Mouse (Mus musculus): ENCODE results near the gene Ypel2. TPM values are rescaled to one million over a fixed set of nuclear protein-coding genes. Genes with fewer than 3 reads are reported as not detected.

Ypel2 gene
- total RNA-seq, 2 experiments from 2014 or later: 23.3 to 23.6 TPM

DNA sequence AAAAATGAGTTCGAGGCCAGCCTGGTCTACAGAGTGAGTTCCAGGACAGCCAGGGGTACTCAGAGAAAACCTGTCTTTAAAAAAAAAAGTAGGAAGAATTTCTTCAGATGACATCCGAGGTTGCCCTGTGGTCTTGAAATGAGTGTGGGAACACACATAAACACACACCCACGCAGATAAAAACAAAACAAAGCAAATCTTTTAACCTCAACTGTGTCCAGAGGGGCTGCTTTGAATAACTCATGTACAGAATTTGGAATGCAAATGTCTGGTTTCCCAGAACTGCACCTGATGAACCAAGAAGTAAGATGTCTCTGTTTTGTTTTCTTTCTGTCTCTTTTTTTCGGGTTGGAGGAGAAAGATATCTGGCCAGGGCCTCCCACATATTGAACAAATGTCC lies 83.3 kb downstream of the Ypel2 start:
- H3K27ac ChIP-seq: no peak overlapping the region
- no peak for DNase-seq (ENCODE audit: low spot score in 2 of 2)

DNA sequence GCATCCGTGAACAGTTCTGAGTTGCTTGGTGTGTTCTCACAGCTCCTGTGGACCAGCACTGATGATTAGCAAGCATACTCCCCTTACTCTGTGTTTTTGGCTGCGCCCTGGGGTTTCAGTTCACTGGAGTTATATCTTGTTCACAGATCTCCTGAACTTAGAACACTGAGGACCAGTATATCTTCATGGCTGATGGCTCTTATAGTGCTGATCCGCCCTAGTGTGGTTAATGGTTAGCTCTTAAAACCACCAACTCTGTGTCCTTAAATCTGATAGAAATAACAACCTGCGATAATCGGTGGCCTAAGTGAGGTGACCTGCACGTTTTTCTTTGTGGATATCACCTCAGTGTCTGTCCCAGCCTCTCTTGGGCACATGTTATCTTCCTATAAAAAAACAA lies 84.5 kb downstream of the Ypel2 start:
- no peak for TF ChIP-seq CTCF (conservative IDR thresholded peaks at IDR 0.05)
- no peak overlapping the region for H3K4me3 ChIP-seq
- DNase-seq (ENCODE audit: low spot score in 2 of 2): no peak
- no peak overlapping the region for H3K27ac ChIP-seq

More for the DNA sequence above, 83.3 kb downstream of the Ypel2 start:
- TF ChIP-seq CTCF (conservative IDR thresholded peaks at IDR 0.05): no peak
- H3K4me3 ChIP-seq: no peak overlapping the region

DNA sequence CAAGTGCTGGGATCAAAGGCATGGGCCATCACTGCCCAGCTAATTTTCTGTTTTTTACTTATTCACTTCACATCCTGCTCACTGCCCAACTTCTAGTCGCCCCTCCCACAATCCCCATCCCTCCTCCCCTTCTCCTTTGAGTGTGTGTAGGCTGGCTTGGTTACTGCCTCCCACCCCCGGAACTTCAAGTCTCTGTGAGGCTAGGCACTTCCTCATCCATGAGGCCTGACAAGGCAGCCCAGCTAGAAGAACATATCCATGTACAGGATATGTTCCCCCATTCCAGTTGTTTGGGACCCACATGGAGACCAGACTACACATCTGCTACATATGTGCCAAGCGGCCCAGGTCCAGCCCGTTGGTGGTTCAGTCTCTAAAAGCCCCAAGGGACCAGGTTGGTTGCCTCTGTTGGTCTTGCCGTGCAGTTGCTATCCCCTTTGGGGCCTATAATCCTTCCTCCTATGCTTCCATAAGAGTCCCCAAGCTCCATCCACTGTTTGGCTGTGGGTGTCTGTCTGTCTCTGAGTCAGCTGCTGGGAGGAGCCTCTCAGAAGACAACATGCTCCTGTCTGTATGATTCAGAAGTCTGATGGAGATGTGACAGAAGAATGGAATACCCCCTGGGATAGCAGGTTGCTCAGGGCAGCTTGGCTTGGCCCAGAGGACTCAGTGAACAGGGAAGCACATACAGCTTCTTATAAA lies 85.5 kb downstream of the Ypel2 start:
- TF ChIP-seq CTCF (conservative IDR thresholded peaks at IDR 0.05): no peak
- Histone ChIP-seq H3K4me3 (no peak overlapping the region), H3K27ac (no peak overlapping the region)
- no peak for DNase-seq (ENCODE audit: low spot score in 2 of 2)

DNA sequence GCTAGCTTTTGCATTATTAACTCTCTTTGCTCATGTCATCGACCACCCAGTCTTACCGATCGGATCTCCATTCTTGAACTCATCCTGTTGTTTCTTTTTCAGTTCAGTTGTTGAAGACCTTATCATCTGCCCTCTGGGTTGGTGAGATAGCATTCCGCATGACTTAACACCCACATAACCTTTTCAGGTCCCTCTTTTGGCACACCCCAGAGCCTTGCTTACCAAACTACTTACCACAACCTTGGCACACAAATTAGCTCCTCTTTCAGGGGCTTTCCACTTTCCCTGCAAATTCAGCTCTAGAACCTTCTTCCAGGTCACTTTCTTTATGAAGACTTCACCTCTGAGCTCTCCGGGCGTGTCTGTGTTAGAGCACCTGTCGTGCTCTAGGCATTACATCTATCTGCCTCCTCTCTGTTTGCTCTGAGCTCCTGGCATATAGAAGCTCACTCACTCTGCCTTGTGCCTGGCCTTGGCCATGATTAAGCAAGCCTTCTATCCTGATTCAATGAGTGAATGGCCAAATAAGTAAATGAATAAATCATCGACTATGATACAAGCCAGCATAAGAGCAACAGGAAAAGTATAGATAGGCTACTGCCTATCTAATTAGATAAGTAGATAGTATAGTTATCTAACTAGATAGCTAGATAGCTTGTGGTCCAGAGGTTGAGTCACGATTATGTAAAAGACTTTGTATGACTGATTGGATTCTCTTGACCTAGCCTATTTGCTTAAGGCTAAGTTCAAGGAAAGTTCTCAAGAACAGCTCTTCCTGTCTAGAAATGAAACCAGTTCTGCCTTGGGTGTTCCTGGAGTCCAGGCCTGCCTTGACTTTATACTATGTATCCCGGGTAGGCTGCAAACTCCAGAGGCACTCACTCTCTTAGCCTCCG lies 86.5 kb downstream of the Ypel2 start:
- H3K4me3 ChIP-seq: no peak overlapping the region
- no peak for TF ChIP-seq CTCF (conservative IDR thresholded peaks at IDR 0.05)
- DNase-seq (ENCODE audit: low spot score in 2 of 2): no peak
- H3K27ac ChIP-seq: no peak overlapping the region

DNA sequence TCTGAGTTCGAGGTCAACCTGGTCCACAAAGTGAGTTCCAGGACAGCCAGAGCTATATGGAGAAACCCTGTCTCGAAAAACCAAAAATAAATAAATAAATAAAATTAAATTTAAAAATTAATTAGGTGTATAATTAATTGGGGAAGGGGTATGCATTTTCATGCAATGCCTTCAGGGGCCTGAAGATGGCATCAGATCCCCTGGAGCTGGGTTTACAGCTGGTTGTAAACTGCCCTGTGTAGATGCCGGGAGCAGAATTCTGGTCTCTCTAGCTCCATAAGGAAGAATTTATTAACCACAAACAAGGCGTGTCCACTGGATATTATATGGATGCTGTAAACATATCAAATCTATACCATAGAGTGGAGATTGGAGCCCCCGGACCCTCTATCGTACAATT lies 87.2 kb downstream of the Ypel2 start:
- no peak for DNase-seq (ENCODE audit: low spot score in 2 of 2)
- peak; percentile 55 for TF ChIP-seq CTCF (conservative IDR thresholded peaks at IDR 0.05)
- H3K4me3 ChIP-seq: no peak overlapping the region
- no peak overlapping the region for H3K27ac ChIP-seq

DNA sequence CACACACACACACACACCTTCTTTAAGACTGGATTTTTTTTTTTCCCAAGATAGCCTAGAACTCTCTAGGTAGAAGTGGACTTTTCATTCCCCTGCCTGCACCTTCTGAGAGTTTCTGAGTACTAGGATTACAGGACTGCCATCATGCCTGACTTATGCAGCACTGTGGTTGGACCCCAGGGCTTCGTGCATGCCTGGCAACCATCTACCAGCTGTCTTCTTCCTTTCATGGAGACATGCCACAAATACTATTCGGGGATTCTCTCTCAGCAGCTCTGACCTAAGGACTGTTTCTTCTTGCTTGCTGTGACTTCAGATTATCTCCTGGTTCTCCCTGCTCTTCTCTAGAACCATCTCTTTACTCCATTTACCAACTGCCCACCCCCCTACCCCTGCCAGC lies 88.2 kb downstream of the Ypel2 start:
- TF ChIP-seq CTCF (conservative IDR thresholded peaks at IDR 0.05): no peak
- Histone ChIP-seq H3K4me3 (no peak overlapping the region), H3K27ac (no peak overlapping the region)
- DNase-seq (ENCODE audit: low spot score in 2 of 2): no peak

DNA sequence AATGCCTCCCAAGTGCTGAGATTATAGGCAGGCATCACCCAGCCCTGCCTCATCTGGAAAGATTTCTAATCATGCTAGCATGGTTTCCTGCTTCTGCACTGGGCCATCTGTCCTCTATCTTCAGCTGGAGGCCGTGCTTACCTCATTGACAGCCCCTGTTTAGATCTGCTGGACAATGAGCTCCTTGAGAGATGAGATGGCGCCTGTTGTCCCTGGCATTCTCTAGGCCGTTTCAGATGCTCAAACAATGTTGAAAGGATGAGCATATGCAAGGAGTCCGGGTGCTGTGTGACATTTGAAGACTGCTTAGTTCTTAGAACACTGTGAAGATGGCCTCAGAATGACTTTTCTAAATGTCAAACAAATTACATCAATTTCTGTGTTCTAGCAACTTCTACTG lies 88.8 kb downstream of the Ypel2 start:
- no peak for TF ChIP-seq CTCF (conservative IDR thresholded peaks at IDR 0.05)
- Histone ChIP-seq H3K4me3 (no peak overlapping the region), H3K27ac (peak overlapping the region; percentile 4; the same call in 1 of the 2 replicates)
- no peak for DNase-seq (ENCODE audit: low spot score in 2 of 2)

DNA sequence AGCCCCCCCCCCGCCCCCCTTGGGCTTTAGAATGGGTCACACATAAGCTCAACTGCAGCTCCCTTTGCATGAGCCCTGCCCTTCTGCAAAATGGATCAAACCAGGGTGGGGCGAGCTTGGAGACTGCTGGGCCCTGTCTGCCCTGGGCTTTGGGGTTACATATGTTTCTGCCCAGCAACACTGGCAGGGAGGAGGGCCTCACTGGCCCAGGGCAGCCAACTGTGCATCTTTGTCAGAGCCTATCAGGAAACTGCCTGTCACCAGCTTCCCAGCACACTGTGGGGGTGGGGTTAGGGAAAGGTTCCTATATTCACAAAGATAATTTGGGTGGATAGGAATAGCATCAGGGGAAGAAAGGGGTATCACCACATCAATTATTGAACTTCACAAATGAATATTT lies 95.1 kb downstream of the Ypel2 start:
- no peak for DNase-seq (ENCODE audit: low spot score in 2 of 2)
- H3K27ac ChIP-seq: no peak overlapping the region
- no peak for TF ChIP-seq CTCF (conservative IDR thresholded peaks at IDR 0.05)
- no peak overlapping the region for H3K4me3 ChIP-seq

DNA sequence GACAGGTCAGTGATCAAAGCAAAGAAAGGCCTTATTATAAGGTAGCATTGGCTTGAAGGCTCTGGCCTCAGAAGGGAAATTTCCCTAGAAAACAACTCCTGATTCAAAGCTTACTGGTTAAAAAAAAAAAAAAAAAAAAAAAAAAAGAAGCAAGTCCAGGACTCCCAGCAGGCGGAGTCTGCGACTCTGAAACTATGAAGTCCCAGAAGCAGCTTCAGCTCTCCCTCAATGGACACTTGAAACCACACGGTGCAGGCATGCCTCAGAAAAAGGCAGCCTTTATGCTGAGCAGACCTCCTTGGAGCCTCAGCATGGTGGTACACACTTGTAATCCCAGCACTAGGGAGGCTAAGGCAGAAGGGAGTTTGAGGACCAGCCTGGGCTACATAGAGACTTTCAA lies 97.9 kb downstream of the Ypel2 start:
- DNase-seq (ENCODE audit: low spot score in 2 of 2): no peak
- H3K27ac ChIP-seq: no peak overlapping the region
- TF ChIP-seq CTCF (conservative IDR thresholded peaks at IDR 0.05): no peak
- H3K4me3 ChIP-seq: no peak overlapping the region

DNA sequence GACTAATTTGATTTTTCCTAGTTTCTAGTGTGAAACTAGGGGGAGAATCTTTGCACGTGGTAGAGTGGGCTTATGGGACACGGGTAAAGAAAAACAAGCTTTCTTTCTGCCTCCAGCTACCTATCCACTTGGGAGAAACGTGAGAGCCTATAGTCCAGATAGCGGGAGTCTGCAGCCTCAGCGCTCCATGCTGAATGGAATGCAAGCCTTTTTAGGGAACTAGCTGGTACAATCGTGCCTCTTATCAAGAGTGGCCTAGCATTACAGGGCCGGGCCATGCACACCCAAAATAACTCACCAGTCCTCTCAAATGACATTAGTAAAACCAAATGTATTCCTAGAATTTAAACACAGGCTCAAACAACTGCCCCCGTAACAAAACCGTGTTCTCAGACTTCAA lies 98.4 kb downstream of the Ypel2 start:
- Histone ChIP-seq H3K4me3 (no peak overlapping the region), H3K27ac (no peak overlapping the region)
- no peak for TF ChIP-seq CTCF (conservative IDR thresholded peaks at IDR 0.05)
- no peak for DNase-seq (ENCODE audit: low spot score in 2 of 2)

DNA sequence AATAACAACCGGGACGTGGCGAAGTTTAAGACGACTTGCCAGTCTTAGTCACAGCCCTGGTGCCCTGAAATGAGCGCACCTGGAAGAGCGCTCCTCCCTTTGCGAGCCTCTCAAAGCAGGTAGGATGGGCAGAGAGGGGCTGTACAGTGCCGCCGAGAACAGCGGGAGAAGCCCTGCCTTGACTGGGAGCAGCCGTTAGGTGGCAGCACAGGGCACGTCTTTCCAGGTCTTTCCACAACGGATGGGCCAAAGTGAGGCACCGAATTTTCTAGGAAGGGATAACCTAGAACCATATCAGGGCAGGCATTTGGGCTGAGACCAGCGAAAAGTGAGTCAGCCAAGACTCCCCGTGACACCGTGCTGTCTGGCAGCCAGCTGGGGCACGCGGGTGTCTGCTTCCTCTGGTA lies 99.3 kb downstream of the Ypel2 start:
- TF ChIP-seq CTCF (conservative IDR thresholded peaks at IDR 0.05): peak; percentile 99
- peak; percentile 82 to 88 for DNase-seq (ENCODE audit: low spot score in 2 of 2)
- H3K4me3 ChIP-seq: peak overlapping the region; percentile 52
- H3K27ac ChIP-seq: peak overlapping the region; percentile 21

DNA sequence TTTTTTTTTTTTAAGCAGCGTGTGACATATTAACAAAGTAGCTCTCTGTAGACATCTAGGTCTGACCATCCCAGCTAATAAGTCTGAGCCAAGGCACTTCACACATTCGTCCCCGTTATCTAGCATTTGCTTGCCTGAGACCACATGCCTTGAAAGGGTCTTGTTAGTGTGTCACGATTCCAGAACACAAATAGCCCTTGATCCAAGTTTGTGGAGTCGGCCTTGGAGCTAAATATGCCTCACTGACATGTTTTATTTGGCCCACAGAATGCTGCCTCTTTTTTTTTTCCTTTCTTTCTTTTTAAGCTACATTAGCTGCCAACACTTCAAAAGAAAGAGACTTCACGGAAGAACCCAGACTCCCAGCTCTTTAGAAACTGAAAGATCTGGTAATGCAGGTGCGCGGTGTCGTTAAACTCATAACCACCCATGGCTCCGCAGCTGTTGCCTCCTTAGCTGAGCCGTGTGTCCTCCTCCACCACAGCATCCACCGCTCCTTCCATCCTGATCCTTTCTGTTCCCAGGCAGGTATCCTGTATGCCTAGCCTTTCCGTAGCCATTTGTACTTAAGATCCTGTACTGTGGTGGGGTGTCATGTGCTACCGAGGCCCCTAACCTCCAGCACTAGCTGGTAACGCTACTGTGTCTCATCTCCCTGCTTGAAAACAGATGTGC lies 100.4 kb downstream of the Ypel2 start:
- TF ChIP-seq CTCF (conservative IDR thresholded peaks at IDR 0.05): no peak
- Histone ChIP-seq H3K27ac (no peak overlapping the region), H3K4me3 (no peak overlapping the region)
- no peak for DNase-seq (ENCODE audit: low spot score in 2 of 2)

Other genes with a start within 250 kb of the Ypel2 start
- 100 to 1,000 TPM; 447 to 456 TPM for gene Cltc, start 236.1 kb downstream of the Ypel2 start, total RNA-seq (2021)
- gene Dhx40, start 186.0 kb downstream of the Ypel2 start, total RNA-seq (2021): 10 to 100 TPM; 26.6 to 31.7 TPM
- gene Gdpd1, start 80.4 kb upstream of the Ypel2 start, total RNA-seq (2021): 10 to 100 TPM; 42.0 to 46.7 TPM
- 10 to 100 TPM; 16.6 to 18.2 TPM for gene Smg8, start 93.1 kb upstream of the Ypel2 start, total RNA-seq (2021)
- under 1 TPM; 0.38 to 0.56 TPM for gene Prr11, start 115.0 kb upstream of the Ypel2 start, total RNA-seq (2021)
- gene Ska2, start 115.5 kb upstream of the Ypel2 start, total RNA-seq (2021): 10 to 100 TPM; 14.7 to 15.7 TPM
- gene Trim37, start 133.4 kb upstream of the Ypel2 start, total RNA-seq (2021): 100 to 1,000 TPM; 176 to 183 TPM